Mouse (Mus musculus) CD4-positive helper T cell, adult 2 months (primary cell): ENCODE data around the gene Cog3.
A peak's percentile ranks its signal among the peaks of the same experiment; 100 is the strongest.
"Not testable (repeated sequence)": the region's sequence is repeated elsewhere in the genome, so short reads cannot be mapped to it uniquely, and the experiment has no call there.

Experiments
- DNase-seq: peaks from one replicate; pipeline ENCODE4 v3.0.0-alpha.2; 2012; ENCODE audit warnings: low read depth, missing footprints, low spot score

Gene Cog3

GRCm38 (mm10) chr14:75753991-75754817, at the start of gene Cog3:
Gene Cog3 (minus strand): TSS chr14:75754517.
- DNase-seq, result peak; percentile 95

DNA sequence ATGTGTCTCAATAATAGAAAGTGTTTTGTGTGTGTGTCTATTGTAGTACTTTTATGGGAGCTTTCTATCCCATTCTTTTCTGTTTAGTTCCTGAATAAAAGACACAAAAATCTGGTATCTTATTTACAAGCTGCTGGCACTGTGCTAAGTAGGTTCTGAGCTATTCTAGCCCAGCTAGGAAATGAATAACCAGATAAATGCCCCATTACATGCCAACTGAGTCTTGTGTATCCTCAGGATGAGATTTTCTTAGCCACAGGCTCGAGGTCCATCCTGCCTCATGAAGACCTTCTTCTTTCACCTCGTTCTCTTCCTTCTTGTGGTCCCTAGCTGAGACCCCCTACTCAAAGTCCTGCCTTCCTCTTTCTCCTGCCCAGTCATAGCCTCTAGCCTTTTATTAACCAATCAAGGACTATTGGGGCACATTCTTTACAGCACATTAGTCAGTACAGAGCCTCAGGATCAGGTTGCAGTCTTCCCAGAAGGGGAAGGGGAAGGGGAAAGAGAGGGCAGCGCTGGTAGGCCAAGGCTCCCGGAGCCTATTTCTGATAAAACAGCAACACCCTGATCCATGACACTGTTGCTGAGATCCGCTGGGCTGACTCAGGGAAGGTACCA, 43.6 kb upstream of the Cog3 start:
- DNase-seq, result no peak

DNA sequence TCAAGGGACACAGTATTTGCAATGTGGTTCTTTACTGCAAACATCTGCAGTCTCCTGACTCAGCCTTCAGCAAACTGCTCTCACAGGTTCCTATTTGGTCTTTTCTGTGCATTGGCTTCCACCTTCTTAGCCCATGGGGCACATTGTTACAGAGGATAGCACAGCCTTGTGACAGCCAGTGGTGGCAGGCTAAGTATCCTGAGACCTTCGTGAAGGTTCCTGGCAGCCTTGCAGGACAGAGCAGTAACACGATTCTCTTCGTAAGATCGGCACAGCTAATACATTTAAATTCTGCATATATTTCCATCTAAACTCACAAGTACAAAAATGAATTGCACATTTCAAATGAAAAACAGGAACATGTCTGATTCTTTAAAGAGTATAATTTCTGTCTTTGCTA, 41.6 kb upstream of the Cog3 start:
- no peak for DNase-seq

GRCm38 (mm10) chr14:75794726-75795125, 40.4 kb upstream of the Cog3 start:
- no peak for DNase-seq

- DNase-seq, result no peak
Observed at GRCm38 (mm10) chr14:75794324-75794723, 40.0 kb upstream of the Cog3 start.

DNA sequence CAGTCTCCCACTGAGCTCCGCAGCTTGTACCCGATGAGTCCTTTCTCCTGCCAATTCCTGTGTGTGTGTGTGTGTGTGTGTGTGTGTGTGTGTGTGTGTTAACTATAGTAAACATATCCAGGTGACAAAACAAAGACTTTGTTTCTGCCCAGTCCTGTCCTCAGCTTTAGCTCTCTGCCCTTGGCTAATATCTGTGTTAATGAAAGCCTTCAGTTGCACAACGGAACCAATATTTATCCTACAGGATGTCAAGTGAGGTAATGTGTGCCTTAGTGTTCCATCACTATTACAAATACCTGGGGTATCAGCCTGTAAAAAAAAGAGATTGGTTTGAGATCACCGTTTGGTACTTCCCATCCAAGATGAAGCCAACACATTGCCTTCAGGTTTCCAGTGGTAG, 38.8 kb upstream of the Cog3 start:
- no peak for DNase-seq

- DNase-seq, result no peak
Observed at GRCm38 (mm10) chr14:75791372-75791771, 37.1 kb upstream of the Cog3 start.

DNA sequence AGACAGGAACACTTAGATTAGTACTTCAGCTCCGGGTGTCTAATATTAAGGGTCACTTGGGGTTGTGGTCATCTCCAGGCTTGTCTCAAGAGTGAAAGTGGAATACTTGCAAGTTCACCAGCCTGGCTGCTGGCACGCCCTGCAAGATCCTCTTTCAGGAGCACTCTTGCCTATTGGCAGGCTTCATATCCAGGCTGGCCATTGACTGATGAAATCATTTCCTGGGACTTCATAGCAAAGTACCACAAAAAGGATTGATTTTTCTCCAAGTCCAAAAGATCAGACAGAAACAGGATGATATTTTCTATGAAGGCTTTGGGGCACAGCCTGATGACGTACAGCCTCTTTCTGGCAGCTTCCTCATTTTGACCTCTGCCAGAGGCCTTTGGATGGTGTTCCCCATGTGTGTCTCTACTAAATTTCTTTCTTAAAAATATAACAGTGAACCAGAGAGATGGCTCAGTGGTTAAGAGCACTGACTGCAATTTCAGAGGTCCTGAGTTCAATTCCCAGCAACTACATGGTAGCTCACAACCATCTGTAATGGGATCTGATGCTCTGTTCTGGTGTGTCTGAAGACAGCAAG, 36.2 kb upstream of the Cog3 start:
- no peak for DNase-seq

- DNase-seq, result no peak
Observed at GRCm38 (mm10) chr14:75789291-75789690, 35.0 kb upstream of the Cog3 start.

GRCm38 (mm10) chr14:75787794-75788175, 33.5 kb upstream of the Cog3 start:
- peak; percentile 21 for DNase-seq

DNA sequence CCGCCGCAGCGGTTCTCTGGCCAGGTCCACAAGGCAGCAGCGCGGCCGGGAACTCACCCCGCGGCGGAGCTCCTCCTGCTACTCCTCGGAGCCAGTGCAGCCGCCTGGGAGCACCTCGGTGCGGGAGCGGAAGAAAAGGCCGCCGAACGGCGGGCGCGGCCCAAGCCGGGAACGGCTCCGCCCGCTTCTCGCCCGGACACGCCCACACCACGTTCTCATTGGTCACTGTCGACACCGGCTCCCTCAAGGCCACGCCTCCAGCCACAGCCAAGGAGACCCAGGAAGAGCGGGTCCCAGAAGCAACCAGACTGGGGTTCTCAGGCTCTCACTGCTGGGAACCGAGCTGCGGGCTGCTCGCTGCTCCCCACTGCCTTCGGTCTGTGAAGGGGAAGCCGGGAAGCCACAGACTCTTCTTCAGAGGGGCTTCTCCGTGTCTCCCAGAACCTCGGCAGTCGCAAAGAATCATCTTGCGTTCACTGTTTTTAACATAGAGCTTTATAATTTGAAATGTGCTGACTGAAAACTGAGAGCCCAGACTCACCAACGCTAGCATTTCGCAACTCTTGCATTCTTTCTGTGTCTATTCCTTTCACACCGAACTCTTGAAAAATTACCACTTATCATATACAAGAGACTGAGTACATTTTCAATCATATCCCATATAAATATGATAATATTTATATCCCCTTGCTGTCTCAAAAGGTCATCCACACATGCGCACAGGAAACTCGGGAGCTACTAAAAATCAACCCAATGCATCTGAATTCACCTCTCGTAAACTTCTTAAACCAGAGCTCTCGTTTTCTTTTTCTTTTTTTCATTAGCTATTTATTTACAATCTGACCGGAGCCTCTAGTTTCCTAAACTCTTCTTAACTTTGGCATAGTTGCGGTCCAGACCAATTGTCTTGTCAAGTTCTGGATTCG, 32.8 kb upstream of the Cog3 start, which contains the start of gene Slc25a30:
Gene Slc25a30 (minus strand): TSS at position 170 of the 926 bp plus-strand sequence.
- DNase-seq, result peak; percentile 95

DNA sequence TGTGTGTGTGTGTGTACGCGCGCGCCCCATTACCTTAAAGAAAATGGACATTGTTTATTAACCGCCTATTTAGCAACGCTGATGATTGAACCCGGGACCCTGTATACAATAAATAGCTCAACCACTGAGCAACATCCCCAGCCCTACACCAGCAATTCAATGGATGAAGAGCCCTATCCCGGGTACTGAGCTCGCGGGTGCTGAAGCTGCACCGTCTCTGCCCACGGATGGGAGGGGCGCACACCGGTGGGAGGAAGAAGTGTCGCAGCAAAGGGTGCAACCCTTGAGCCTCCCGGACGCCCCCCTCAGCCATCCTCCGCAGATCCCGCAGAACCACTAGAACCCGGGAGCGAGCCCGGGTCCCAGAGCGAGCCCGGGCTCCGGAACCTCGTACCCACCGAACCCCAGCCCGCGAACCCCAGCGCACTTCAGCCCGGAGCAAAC, 32.1 kb upstream of the Cog3 start:
- peak; percentile 78 for DNase-seq

- DNase-seq, result no peak
Observed at GRCm38 (mm10) chr14:75779913-75780312, 25.6 kb upstream of the Cog3 start.

DNA sequence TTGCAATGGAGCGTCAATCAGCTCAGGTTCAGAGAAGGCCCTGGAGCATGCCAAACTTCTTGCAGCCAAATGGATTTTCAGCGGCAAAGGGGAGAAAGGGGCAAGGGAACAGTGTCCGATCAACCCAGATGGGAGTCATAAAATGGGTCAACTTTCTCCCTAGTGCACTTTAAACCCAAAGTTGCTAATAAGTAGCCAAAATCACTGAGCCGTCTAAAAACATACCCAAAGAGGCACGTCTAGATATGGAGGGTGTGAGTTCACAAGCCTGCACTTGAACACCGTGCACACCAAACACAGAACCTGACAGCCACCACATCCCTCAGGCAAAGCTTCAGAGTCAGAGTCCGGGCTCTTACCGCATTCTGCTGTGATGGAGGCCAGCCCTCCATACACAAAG, 22.3 kb upstream of the Cog3 start:
- DNase-seq, result no peak

DNA sequence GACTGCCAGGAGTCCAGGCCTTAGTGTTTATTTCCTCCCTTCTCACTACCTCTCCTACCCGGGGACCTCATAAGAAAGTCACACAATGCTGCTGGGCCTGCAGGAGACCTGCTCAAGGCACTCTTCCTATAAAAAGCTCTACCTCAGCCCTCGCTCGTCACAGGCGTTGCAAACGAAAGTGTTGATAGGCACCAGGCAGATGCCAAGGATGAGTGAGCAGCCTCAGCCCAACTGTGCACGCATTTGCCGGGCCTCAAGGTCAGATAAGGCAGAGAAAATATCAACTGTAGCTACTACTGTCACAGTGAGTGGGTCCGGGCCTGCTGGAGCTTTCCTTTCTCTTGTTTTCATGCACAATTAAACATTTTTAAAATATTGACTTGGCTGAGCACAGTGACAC, 19.1 kb upstream of the Cog3 start:
- DNase-seq, result no peak

- DNase-seq, result not testable (repeated sequence)
Observed at GRCm38 (mm10) chr14:75772407-75772806, 18.1 kb upstream of the Cog3 start.

DNA sequence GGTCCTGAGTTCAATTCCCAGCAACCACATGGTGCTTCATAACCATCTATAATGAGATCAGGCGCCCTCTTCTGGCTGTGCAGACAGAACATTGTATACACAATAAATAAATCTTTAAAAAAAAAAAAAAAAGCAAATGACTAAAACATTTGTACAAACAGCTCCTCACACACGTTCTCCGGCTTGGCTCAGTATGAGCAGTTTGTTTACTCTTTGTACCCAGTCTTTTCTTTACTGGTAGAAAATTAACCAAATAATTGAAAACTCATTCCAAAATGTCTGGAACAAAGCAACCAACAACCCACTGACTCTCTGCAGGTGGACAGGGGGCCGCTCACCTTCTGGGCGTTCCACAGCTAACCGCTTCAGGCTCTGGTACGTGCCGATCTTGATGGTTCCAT, 16.8 kb upstream of the Cog3 start:
- peak; percentile 20 for DNase-seq

DNA sequence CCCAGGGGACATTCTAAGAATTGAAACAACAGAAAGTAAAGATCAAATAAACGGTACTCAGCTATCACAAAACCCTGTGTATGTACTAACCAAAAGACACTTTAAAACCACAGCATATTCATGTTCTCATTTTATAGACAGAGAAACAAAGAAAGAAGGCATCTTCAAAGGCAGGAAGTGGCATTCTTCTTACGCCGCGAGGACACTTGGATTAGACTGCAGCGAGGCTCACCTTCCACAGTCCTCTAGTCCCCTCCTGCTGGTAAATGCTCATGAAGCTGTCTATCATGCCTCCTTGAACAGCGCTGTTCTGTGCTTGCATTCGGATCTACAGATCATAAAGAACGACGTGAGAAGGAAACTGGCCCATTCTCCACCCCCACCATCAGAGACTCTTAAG, 15.0 kb upstream of the Cog3 start:
- DNase-seq, result peak; percentile 81

- DNase-seq, result no peak
Observed at GRCm38 (mm10) chr14:75768275-75768608, 13.9 kb upstream of the Cog3 start.

- DNase-seq, result peak; percentile 72
Observed at GRCm38 (mm10) chr14:75767492-75768274, 13.4 kb upstream of the Cog3 start.
